8 mouse cellular contexts compared by ENCODE assay signal in genomic region chr17:56008356-56009087, GRCm38 (mm10). TPM values are rescaled to one million over a fixed set of nuclear protein-coding genes. Genes with fewer than 3 reads are reported as not detected.
A peak's percentile ranks its signal among the peaks of the same experiment; 100 is the strongest.
DNase-seq lines count a peak whose midpoint lies in the region; ATAC-seq lines count a peak whose summit lies in the region.

No protein-coding gene starts in this region.

- peak overlapping the region; percentile 82 for H3K4me3 ChIP-seq in forebrain, embryonic 14.5 days (ENCODE audit: low read depth, low read length)
- peak overlapping the region; percentile 90 for H3K4me3 ChIP-seq in neural tube, embryonic 15.5 days (replicated peaks)

- H3K27me3 ChIP-seq in forebrain, embryonic 14.5 days (replicated peaks; ENCODE audit: control insufficient read depth, insufficient read depth, low read length): 0 out of 2 replicates have a peak, but pooled peaks cover 4% of the 10 kb centered on the region
- H3K27me3 ChIP-seq in neural tube, embryonic 15.5 days (replicated peaks): no peaks in the 10 kb centered on the region

- ATAC-seq in forebrain, embryonic 14.5 days: peak; percentile 93
- peak; percentile 94 for ATAC-seq in neural tube, embryonic 15.5 days (ENCODE audit: low FRiP score)

- no peaks in the 10 kb centered on the region for H3K9me3 ChIP-seq in forebrain, embryonic 14.5 days (replicated peaks; ENCODE audit: control insufficient read depth, low read length)
- H3K9me3 ChIP-seq in neural tube, embryonic 15.5 days (replicated peaks): no peaks in the 10 kb centered on the region

- 0% methylated on average over 21 of the region's 21 CpGs for WGBS in forebrain, embryonic 14.5 days
- under 1% methylated on average over 21 of the region's 21 CpGs for WGBS in neural tube, embryonic 15.5 days

- peak overlapping the region; percentile 87 for H3K9ac ChIP-seq in forebrain, embryonic 14.5 days (ENCODE audit: low read length)
- peak overlapping the region; percentile 97 for H3K9ac ChIP-seq in neural tube, embryonic 15.5 days (replicated peaks)

- intact Hi-C loops in heart, postnatal 14 days (cut with DNase I): no loop called here

- peaks cover 25% of the 10 kb centered on the region for H3K36me3 ChIP-seq in forebrain, embryonic 14.5 days (ENCODE audit: control insufficient read depth, insufficient read depth, low read length)
- peaks cover 21% of the 10 kb centered on the region for H3K36me3 ChIP-seq in neural tube, embryonic 15.5 days

- peak overlapping the region; percentile 94 for H3K27ac ChIP-seq in forebrain, embryonic 14.5 days (ENCODE audit: low read depth, low read length)
- peak overlapping the region; percentile 98 for H3K27ac ChIP-seq in neural tube, embryonic 15.5 days (replicated peaks)

- DNase-seq in ES-CJ7 (ENCODE audit: low read depth, low spot score): peak; percentile 98
- peak; percentile 90 for DNase-seq in cerebellum, adult 11 months
- peak; percentile 99 for DNase-seq in forebrain, embryonic 14.5 days (ENCODE audit: low spot score)
- peak; percentile 87 to 89 for DNase-seq in heart, postnatal 14 days
- DNase-seq in layer of hippocampus, adult 11-12 months (ENCODE audit: low spot score): peak; percentile 95
- peak; percentile 95 to 96 for DNase-seq in lung, adult 18-20 months
- DNase-seq in testis, postnatal 14 days (ENCODE audit: low spot score): peak; percentile 94

- peaks cover 15% of the 10 kb centered on the region for H3K4me1 ChIP-seq in forebrain, embryonic 14.5 days (ENCODE audit: control insufficient read depth, insufficient read depth, low read length)
- H3K4me1 ChIP-seq in neural tube, embryonic 15.5 days: peaks cover 40% of the 10 kb centered on the region

- H3K4me2 ChIP-seq in forebrain, embryonic 14.5 days (ENCODE audit: low read length): peak overlapping the region; percentile 100
- peak overlapping the region; percentile 99 for H3K4me2 ChIP-seq in neural tube, embryonic 15.5 days

RNA-seq across cellular contexts. Expression of gene Mpnd, which starts 3.0 kb away (rescaled TPM):
- polyA plus RNA-seq in forebrain, embryonic 14.5 days (2014; fragmentation: Nextera tagmentation; extraction: Ambion mirVana): 170 TPM in 2 replicates
- total RNA-seq in heart, postnatal 14 days (2021): 10 to 100 TPM; 44.1 to 49.9 TPM
- polyA plus RNA-seq in neural tube, embryonic 15.5 days (2015; fragmentation: Nextera tagmentation; extraction: Ambion mirVana): 121 and 130 TPM in 2 replicates

RNA-seq across cellular contexts. Expression of gene Stap2, which starts 3.1 kb away (rescaled TPM):
- 4.7 and 5.0 TPM in 2 replicates for polyA plus RNA-seq in forebrain, embryonic 14.5 days (2014; fragmentation: Nextera tagmentation; extraction: Ambion mirVana)
- 10 to 100 TPM; 15.9 to 17.9 TPM for total RNA-seq in heart, postnatal 14 days (2021)
- 7.3 and 11.5 TPM in 2 replicates for polyA plus RNA-seq in neural tube, embryonic 15.5 days (2015; fragmentation: Nextera tagmentation; extraction: Ambion mirVana)

RNA-seq across cellular contexts. Expression of gene Fsd1, which starts 22.2 kb away (rescaled TPM):
- 106 and 121 TPM in 2 replicates for polyA plus RNA-seq in forebrain, embryonic 14.5 days (2014; fragmentation: Nextera tagmentation; extraction: Ambion mirVana)
- under 1 TPM in 1 of 2 experiments, not detected in 1; 0.74 TPM for total RNA-seq in heart, postnatal 14 days (2021)
- polyA plus RNA-seq in neural tube, embryonic 15.5 days (2015; fragmentation: Nextera tagmentation; extraction: Ambion mirVana): 189 and 228 TPM in 2 replicates

RNA-seq across cellular contexts. Expression of gene Sh3gl1, which starts 27.9 kb away (rescaled TPM):
- 96.0 and 113 TPM in 2 replicates for polyA plus RNA-seq in forebrain, embryonic 14.5 days (2014; fragmentation: Nextera tagmentation; extraction: Ambion mirVana)
- total RNA-seq in heart, postnatal 14 days (2021): 10 to 100 TPM; 23.0 to 24.1 TPM
- polyA plus RNA-seq in neural tube, embryonic 15.5 days (2015; fragmentation: Nextera tagmentation; extraction: Ambion mirVana): 105 and 114 TPM in 2 replicates

RNA-seq across cellular contexts. Expression of gene Chaf1a, which starts 31.7 kb away (rescaled TPM):
- 6.8 and 6.9 TPM in 2 replicates for polyA plus RNA-seq in forebrain, embryonic 14.5 days (2014; fragmentation: Nextera tagmentation; extraction: Ambion mirVana)
- total RNA-seq in heart, postnatal 14 days (2021): 1 to 10 TPM; 2.6 to 3.4 TPM
- polyA plus RNA-seq in neural tube, embryonic 15.5 days (2015; fragmentation: Nextera tagmentation; extraction: Ambion mirVana): 4.0 and 10.1 TPM in 2 replicates

Comparison
In these comparisons a context has a peak if more than half of its experiments do, and no peak if none do; other contexts are left out.
1. Peak in every context shown above with its lines: DNase-seq, ATAC-seq, H3K4me3 ChIP-seq and H3K27ac ChIP-seq.